Mouse (Mus musculus) gastrocnemius, adult 18-20 months (tissue): Measurements from ENCODE around the gene Gm884. TPM values are rescaled to one million over a fixed set of nuclear protein-coding genes. Genes with fewer than 3 reads are reported as not detected.
"Not testable (repeated sequence)": the region's sequence is repeated elsewhere in the genome, so short reads cannot be mapped to it uniquely, and the experiment has no call there.

Experiments used
- DNase-seq: peaks from one replicate; pipeline ENCODE4 v3.0.0; 2021; ENCODE audit warnings: low spot score
- total RNA-seq, 2 experiments: library from RNA; stranded (reverse); gene quantifications; 2 replicates each; pipeline ENCODE4 v1.2.3; 2021

Gm884 gene
- total RNA-seq, 2 experiments from 2014 or later: not detected

GRCm38 (mm10) chr11:103635481-103635880 is 14.5 kb upstream of the Gm884 start:
- no peak for DNase-seq

- DNase-seq: no peak
These were observed 13.9 kb upstream of the Gm884 start for GRCm38 (mm10) chr11:103634806-103635205.

DNA sequence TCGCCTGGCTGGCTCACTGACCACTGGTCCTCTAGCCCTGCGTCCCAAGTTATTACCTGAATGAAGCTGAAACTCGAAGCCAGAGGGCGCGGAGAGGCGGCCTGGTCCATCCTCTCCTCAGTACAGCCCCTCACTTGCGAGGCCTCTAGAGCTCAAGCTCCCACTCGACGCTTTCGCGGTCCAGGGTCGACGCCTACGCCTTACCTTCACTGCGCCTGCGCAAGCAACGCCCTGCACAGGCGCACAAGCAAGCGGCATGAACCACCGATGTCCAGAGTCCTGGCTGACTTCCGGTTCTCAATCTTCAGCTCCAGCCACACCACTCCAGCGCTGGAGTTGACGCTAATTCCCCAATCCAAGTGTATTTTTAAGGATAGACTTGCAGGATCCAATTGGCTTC is 6.5 kb upstream of the Gm884 start:
- DNase-seq: no peak

DNA sequence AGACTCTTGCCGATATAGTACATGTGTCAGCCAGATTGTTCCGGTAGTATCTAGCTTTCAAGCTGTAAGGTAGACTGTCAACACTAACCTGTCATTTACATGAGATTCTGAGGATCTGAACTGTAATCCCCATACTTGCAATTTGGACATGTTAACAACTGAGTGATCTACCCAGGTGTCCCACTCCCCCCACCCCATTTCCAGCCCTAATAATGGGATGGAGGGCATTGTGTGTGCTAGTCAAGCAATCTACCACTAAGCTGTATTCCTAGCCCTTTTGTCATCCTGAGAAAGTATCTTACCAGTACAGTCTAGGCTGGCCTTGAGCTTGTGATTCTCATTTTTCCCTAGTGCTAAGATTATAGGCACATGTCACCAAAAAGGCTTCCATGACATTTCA is 10.2 kb downstream of the Gm884 start:
- no peak for DNase-seq

GRCm38 (mm10) chr11:103606611-103607010 is 14.3 kb downstream of the Gm884 start:
- no peak for DNase-seq

DNA sequence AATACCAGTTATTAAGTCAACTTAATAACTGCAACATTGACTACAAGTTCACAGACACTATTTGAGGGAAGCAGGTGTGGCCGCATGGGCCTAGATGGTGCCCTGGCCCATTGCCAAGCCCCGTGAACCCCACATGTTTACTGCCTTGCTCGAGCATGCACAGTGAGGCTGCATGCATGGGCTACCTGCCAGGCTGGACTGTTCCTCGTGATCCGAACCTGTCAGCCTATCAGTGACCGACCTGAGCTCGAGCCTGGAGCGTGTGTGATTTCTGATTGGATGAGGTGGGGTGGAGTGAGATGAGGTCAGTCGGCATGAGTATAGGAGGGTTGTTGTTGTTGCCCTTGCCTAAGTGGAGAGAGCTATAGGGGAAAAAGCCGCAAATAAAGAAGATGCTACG is 42.6 kb downstream of the Gm884 start:
- no peak for DNase-seq

DNA sequence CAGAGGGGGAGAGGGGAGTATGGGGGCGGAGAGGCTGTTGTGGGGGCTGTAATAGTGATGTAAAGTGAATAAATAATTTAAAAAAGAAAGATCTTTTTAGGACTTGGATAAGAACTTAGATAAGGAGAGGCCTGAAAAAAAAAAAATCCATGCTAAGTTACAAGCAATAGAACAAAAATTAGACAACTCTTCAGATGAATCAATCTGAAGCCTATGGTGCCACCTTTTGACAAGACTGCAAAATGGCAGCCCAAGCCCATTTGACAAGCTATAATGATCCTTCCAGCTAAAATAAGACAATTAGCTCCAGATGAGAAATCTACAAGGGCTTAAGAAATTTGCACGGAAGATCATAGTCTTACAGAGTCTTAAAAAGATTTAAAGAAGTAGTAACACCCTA is 64.9 kb downstream of the Gm884 start:
- peak; percentile 30 for DNase-seq

GRCm38 (mm10) chr11:103534973-103535372 is 86.0 kb downstream of the Gm884 start:
- not testable (repeated sequence) for DNase-seq

DNA sequence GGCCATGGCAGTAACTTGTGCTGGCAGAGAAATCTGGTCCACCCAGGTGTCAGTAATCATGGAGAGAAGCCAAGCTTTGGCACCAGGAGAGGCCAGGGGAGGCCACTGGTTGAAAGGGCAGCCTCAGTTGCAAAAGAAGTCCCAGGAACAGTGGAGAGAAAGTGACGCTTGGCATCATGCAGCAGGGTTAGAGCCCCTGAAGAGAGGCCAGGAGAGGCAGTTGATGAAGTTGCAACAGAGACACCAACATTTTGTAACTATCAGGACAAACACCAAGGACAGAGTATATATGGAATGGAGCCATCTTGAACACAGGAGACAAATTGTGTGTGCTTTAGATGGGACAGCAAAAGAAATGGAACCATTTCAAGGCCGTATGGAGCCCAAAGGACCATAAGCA is 108.8 kb downstream of the Gm884 start:
- no peak for DNase-seq

GRCm38 (mm10) chr11:103504497-103504896 is 116.4 kb downstream of the Gm884 start, which contains the start of gene Lrrc37a:
Gene Lrrc37a (minus strand): TSS chr11:103504597.
- DNase-seq: no peak

Other genes with a start within 250 kb of the Gm884 start
- gene Plekhm1, start 208.5 kb downstream of the Gm884 start, total RNA-seq: 10 to 100 TPM; 14.8 to 16.4 TPM
- gene Lrrc37a, start 116.5 kb downstream of the Gm884 start, total RNA-seq: not detected
- gene Lyzl6, start 17.8 kb upstream of the Gm884 start, total RNA-seq: not detected
- gene Rprml, start 28.4 kb upstream of the Gm884 start, total RNA-seq: not detected
- gene Gosr2, start 76.8 kb upstream of the Gm884 start, total RNA-seq: 10 to 100 TPM; 39.2 to 42.6 TPM
- gene Wnt9b, start 128.7 kb upstream of the Gm884 start, total RNA-seq: under 1 TPM in 1 of 2 experiments, not detected in 1; 0.07 TPM
- gene Wnt3, start 153.0 kb upstream of the Gm884 start, total RNA-seq: not detected